Mouse (Mus musculus): ENCODE measurements around the gene Hcfc1. TPM values are rescaled to one million over a fixed set of nuclear protein-coding genes. Genes with fewer than 3 reads are reported as not detected.
A peak's percentile ranks its signal among the peaks of the same experiment; 100 is the strongest.

Gene Hcfc1
- total RNA-seq (2015; ENCODE audit: low replicate concordance): 67.9 and 78.2 TPM in 2 replicates
- total RNA-seq (2017; ENCODE audit: low replicate concordance): 45.2 and 47.4 TPM in 2 replicates

GRCm38 (mm10) chrX:73966248-73967176 is at the start of gene Hcfc1:
Gene Hcfc1 (minus strand): TSS chrX:73966357.
- ATAC-seq (replicated peaks; ENCODE audit: low FRiP score, poor library complexity, severe bottlenecking): peak; percentile 58

GRCm38 (mm10) chrX:74014597-74014996 is 48.4 kb upstream of the Hcfc1 start:
- ATAC-seq (replicated peaks; ENCODE audit: low FRiP score, poor library complexity, severe bottlenecking): no peak

- no peak for ATAC-seq (replicated peaks; ENCODE audit: low FRiP score, poor library complexity, severe bottlenecking)
Measured at GRCm38 (mm10) chrX:74008063-74008462, 41.9 kb upstream of the Hcfc1 start.

GRCm38 (mm10) chrX:74006401-74006800 is 40.2 kb upstream of the Hcfc1 start:
- ATAC-seq (replicated peaks; ENCODE audit: low FRiP score, poor library complexity, severe bottlenecking): no peak

GRCm38 (mm10) chrX:74003644-74004043 is 37.5 kb upstream of the Hcfc1 start:
- ATAC-seq (replicated peaks; ENCODE audit: low FRiP score, poor library complexity, severe bottlenecking): no peak

- ATAC-seq (replicated peaks; ENCODE audit: low FRiP score, poor library complexity, severe bottlenecking): no peak
Measured at GRCm38 (mm10) chrX:74001024-74001423, 34.9 kb upstream of the Hcfc1 start.

- peak; percentile 99 for ATAC-seq (replicated peaks; ENCODE audit: low FRiP score, poor library complexity, severe bottlenecking)
Measured at GRCm38 (mm10) chrX:73998911-73999869, 33.0 kb upstream of the Hcfc1 start.

GRCm38 (mm10) chrX:73977783-73978182 is 11.6 kb upstream of the Hcfc1 start:
- no peak for ATAC-seq (replicated peaks; ENCODE audit: low FRiP score, poor library complexity, severe bottlenecking)

GRCm38 (mm10) chrX:73976283-73976682 is 10.1 kb upstream of the Hcfc1 start:
- ATAC-seq (replicated peaks; ENCODE audit: low FRiP score, poor library complexity, severe bottlenecking): no peak

GRCm38 (mm10) chrX:73972774-73973173 is 6.6 kb upstream of the Hcfc1 start:
- ATAC-seq (replicated peaks; ENCODE audit: low FRiP score, poor library complexity, severe bottlenecking): no peak

- peak; percentile 50 for ATAC-seq (replicated peaks; ENCODE audit: low FRiP score, poor library complexity, severe bottlenecking)
Measured at GRCm38 (mm10) chrX:73970781-73971180, 4.6 kb upstream of the Hcfc1 start.

GRCm38 (mm10) chrX:73969729-73970128 is 3.6 kb upstream of the Hcfc1 start:
- peak; percentile 49 for ATAC-seq (replicated peaks; ENCODE audit: low FRiP score, poor library complexity, severe bottlenecking)

- no peak for ATAC-seq (replicated peaks; ENCODE audit: low FRiP score, poor library complexity, severe bottlenecking)
Measured at GRCm38 (mm10) chrX:73969167-73969566, 3.0 kb upstream of the Hcfc1 start.

- ATAC-seq (replicated peaks; ENCODE audit: low FRiP score, poor library complexity, severe bottlenecking): peak; percentile 52
Measured at GRCm38 (mm10) chrX:73967177-73968075, 1.3 kb upstream of the Hcfc1 start.

GRCm38 (mm10) chrX:73965307-73965706 is 850 bp downstream of the Hcfc1 start:
- no peak for ATAC-seq (replicated peaks; ENCODE audit: low FRiP score, poor library complexity, severe bottlenecking)

GRCm38 (mm10) chrX:73964363-73964762 is 1.8 kb downstream of the Hcfc1 start:
- ATAC-seq (replicated peaks; ENCODE audit: low FRiP score, poor library complexity, severe bottlenecking): peak; percentile 56

- ATAC-seq (replicated peaks; ENCODE audit: low FRiP score, poor library complexity, severe bottlenecking): no peak
Measured at GRCm38 (mm10) chrX:73954988-73955387, 11.2 kb downstream of the Hcfc1 start.

- no peak for ATAC-seq (replicated peaks; ENCODE audit: low FRiP score, poor library complexity, severe bottlenecking)
Measured at GRCm38 (mm10) chrX:73952603-73953002, 13.6 kb downstream of the Hcfc1 start.

GRCm38 (mm10) chrX:73949341-73949740 is 16.8 kb downstream of the Hcfc1 start:
- no peak for ATAC-seq (replicated peaks; ENCODE audit: low FRiP score, poor library complexity, severe bottlenecking)
